Mouse (Mus musculus): ENCODE results near the gene Mog. TPM values are rescaled to one million over a fixed set of nuclear protein-coding genes. Genes with fewer than 3 reads are reported as not detected.
A peak's percentile ranks its signal among the peaks of the same experiment; 100 is the strongest.

The Mog gene
- polyA plus RNA-seq, 1 experiment from 2014 or later, result 0.10 TPM

DNA sequence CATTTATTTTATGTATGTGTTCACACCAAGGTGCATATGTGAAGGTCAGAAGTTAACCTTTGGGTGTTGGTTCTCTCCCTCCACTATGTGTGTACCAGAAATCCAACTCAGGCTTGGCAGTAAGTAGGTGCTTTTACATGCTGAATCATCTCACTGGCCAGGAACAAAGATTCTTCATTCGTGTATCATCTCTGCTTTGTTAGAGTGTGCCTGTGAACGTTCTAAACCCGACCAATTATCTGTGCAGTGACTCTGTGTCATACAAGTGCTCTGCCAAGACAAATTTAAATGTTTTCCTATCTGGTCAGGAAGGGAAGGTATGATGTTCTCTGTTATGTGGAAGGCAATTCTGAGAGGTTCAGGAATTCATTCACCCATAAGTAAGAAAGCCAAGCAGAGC lies 38.2 kb upstream of the Mog start:
- CTCF ChIA-PET, result interaction anchor here (0.9 to 2.4 kb wide), 5 partner anchors 8 to 169 kb away, joined by 3 to 9 read pairs (median 3); no protein-coding TSS in a partner anchor
- no peak for TF ChIP-seq CTCF (IDR thresholded peaks at IDR 0.05)
- DNase-seq (ENCODE audit: low read depth, low spot score) (no peak), ATAC-seq (peak; percentile 71)
- POLR2A ChIA-PET, result interaction anchor here (1.1 to 2.1 kb wide), 2 partner anchors 8 to 16 kb away, joined by 4 to 5 read pairs; partner anchors contain the start of gene Gabbr1
- no peaks in the 10 kb centered on the region for H3K27me3 ChIP-seq
- in situ Hi-C loops (cut with MboI; ENCODE audit: low pct_unique_long_range_greater_than_20kb), result loop anchor here (25.0 kb wide), 1 partner anchor 799 kb away; the partner anchor contains the start of genes Rpp21 and Trim39

DNA sequence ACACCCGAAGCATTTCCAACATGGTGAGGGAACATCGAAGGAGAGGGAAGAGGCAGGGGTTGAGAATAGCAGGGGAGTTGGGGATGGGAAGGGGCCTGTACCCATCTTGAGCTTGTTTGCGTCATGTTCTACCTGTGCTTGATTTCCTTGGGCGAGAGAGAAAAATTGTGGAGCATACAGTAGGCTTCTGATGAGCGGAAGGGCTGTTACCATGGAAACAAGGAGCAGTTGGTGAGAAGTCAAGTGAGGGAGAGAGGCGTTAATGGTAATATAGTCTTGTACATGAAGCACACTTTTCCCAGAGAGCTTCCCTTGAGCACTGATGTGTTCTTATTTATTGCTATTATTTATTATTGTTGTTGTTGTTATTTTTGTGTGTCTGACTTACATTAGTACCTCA lies 33.8 kb upstream of the Mog start:
- no peak for TF ChIP-seq CTCF (IDR thresholded peaks at IDR 0.05)
- CTCF ChIA-PET, result interaction anchor here (1.3 kb wide), 1 partner anchor 12 kb away, joined by 3 read pairs; no protein-coding TSS in a partner anchor
- in situ Hi-C loops (cut with MboI; ENCODE audit: low pct_unique_long_range_greater_than_20kb), result loop anchor here (25.0 kb wide), 1 partner anchor 795 kb away; the partner anchor contains the start of genes Rpp21 and Trim39
- POLR2A ChIA-PET, result no interaction called here
- ATAC-seq, result no peak
- DNase-seq (ENCODE audit: low read depth, low spot score), result no peak
- H3K27me3 ChIP-seq, result no peaks in the 10 kb centered on the region

DNA sequence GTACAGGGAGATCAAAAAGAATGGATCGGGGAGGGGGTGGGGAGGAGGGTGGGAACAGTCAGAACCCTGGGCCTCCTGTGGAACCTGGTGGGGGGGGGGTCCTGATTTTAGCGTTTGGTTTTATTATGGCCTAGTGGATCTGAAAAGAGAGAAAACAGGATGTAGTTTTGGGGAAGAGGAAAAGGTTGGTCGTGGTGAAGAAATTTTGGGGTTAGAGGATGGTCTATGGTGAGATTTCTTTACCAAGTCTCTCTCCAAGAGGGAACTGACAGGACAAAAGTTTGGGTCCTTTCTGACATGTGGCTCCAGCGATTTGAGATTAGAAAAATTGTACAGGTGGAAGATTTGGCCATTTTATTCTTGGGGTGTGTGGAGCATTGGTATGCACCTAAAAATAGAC lies 28.5 kb upstream of the Mog start:
- no peaks in the 10 kb centered on the region for H3K27me3 ChIP-seq
- ATAC-seq (no peak), DNase-seq (ENCODE audit: low read depth, low spot score) (no peak)
- TF ChIP-seq CTCF (IDR thresholded peaks at IDR 0.05), result no peak
- ChIA-PET CTCF (interaction anchor here (1.0 kb wide), 1 partner anchor 159 kb away, joined by 3 read pairs; no protein-coding TSS in a partner anchor), POLR2A (no interaction called here)
- in situ Hi-C loops (cut with MboI; ENCODE audit: low pct_unique_long_range_greater_than_20kb), result loop anchor here (5.0 to 25.0 kb wide), 2 partner anchors 159 to 789 kb away; partner anchors contain the start of genes Rpp21, Trim39 and Trim40

DNA sequence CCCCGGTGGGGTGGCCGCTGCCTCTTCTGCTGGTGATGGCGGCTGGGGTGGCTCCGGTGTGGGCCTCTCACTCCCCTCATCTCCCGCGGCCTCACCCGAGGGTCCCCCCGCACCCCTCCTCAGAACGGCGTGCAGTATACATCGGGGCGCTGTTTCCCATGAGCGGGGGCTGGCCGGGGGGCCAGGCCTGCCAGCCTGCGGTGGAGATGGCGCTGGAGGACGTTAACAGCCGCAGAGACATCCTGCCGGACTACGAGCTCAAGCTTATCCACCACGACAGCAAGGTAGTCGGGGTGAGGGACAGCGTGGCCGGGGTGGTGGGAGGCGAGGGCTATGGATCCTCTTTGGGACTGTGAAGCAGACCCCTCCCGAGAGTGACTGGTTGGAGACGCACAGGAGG lies 27.7 kb upstream of the Mog start:
- H3K27me3 ChIP-seq, result no peaks in the 10 kb centered on the region
- TF ChIP-seq CTCF (IDR thresholded peaks at IDR 0.05), result no peak
- CTCF ChIA-PET, result interaction anchor here (1.0 kb wide), 1 partner anchor 158 kb away, joined by 3 read pairs; no protein-coding TSS in a partner anchor
- in situ Hi-C loops (cut with MboI; ENCODE audit: low pct_unique_long_range_greater_than_20kb), result loop anchor here (5.0 to 25.0 kb wide), 2 partner anchors 159 to 789 kb away; partner anchors contain the start of genes Rpp21, Trim39 and Trim40
- DNase-seq (ENCODE audit: low read depth, low spot score) (no peak), ATAC-seq (no peak)
- POLR2A ChIA-PET, result no interaction called here

DNA sequence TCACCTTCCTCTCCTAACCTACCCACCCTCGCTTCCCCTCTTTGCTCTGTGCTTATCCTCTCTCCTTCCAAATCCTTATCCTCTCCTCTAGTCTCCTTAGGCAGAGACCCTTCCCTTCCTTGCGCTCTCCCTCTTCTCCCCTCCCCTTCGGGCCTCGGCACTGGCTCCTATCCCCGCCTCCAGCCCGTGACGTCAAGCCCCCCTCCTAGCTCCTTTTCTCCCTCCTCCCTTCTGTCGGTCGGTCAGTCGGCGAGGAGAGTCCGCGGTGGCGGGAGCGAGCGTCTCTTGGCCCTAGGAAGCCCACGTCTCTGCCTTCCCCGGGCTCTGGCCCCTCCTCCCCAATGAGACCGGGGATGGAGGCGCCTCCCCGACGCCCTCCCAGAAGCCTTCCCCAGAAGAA lies 27.2 kb upstream of the Mog start:
- CTCF ChIA-PET, result no interaction called here
- in situ Hi-C loops (cut with MboI; ENCODE audit: low pct_unique_long_range_greater_than_20kb), result loop anchor here (5.0 to 25.0 kb wide), 2 partner anchors 158 to 788 kb away; partner anchors contain the start of genes Rpp21, Trim39 and Trim40
- ATAC-seq, result no peak

DNA sequence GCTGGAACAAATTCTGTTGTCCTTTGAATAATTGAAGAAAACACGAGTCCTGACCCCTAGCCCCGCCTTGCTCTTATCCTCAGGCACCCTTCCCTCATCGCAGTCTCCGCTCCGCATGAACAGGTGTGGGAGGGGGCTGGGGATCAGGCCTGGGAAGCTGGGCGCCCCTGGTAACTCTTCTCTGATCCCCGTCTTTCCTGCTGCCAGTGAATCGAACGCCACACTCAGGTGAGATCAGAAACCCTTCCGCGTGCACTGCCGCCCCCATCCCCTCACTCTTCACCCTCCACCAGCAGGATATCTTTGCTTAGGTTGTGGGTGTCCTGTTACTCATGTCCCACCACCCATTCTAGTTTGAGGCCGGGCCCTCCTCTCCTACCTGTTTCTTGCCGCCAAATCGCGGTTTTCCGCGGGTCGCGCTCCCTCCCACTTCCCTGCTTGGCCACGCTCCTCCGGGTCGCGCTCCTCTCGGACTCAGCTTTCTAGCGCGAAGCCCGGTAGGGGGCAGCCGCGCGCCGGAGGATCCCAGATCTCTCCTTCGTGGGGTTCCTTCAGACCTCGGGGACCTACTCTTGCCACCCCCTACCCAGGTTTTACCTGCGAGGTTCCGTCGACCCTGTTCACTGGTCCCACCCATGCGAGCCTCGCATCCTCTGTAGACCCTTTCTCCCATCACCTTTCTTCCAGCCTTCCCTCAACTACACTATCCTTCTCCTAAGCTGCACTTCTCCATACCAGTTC lies 26.5 kb upstream of the Mog start:
- DNase-seq (ENCODE audit: low read depth, low spot score), result no peak
- no peaks in the 10 kb centered on the region for H3K27me3 ChIP-seq
- ATAC-seq, result no peak
- ChIA-PET POLR2A (no interaction called here), CTCF (interaction anchor here (1.5 to 1.9 kb wide), 3 partner anchors 11 to 135 kb away, joined by 4 to 13 read pairs (median 5); partner anchors contain the start of gene Zfp57)
- in situ Hi-C loops (cut with MboI; ENCODE audit: low pct_unique_long_range_greater_than_20kb), result loop anchor here (5.0 to 25.0 kb wide), 3 partner anchors 92 to 787 kb away; partner anchors contain the start of genes Rpp21, Trim39, Trim40 and Znrd1
- TF ChIP-seq CTCF (IDR thresholded peaks at IDR 0.05), result no peak

More for the DNA sequence above, 27.2 kb upstream of the Mog start:
- TF ChIP-seq CTCF (IDR thresholded peaks at IDR 0.05), result no peak
- POLR2A ChIA-PET, result no interaction called here
- H3K27me3 ChIP-seq, result no peaks in the 10 kb centered on the region
- no peak for DNase-seq (ENCODE audit: low read depth, low spot score)

DNA sequence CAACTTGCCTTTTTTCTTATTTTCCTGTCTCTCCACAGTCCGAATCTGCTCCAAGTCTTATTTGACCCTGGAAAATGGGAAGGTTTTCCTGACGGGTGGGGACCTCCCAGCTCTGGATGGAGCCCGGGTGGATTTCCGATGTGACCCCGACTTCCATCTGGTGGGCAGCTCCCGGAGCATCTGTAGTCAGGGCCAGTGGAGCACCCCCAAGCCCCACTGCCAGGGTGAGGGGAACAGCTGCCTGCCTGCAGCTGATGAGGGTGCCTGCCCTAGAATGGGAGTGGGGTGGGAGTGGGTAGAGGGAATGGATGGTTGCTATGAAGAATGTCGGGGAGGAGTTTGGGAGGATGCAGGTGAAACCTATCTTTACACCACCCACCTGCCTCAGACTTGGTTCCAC lies 25.2 kb upstream of the Mog start:
- DNase-seq (ENCODE audit: low read depth, low spot score) (no peak), ATAC-seq (no peak)
- H3K27me3 ChIP-seq, result no peaks in the 10 kb centered on the region
- CTCF ChIA-PET, result interaction anchor here (1.2 to 1.9 kb wide), 6 partner anchors 12 to 236 kb away, joined by 3 to 13 read pairs (median 4); partner anchors contain the start of gene H2-M10.6
- POLR2A ChIA-PET, result no interaction called here
- in situ Hi-C loops (cut with MboI; ENCODE audit: low pct_unique_long_range_greater_than_20kb), result loop anchor here (5.0 kb wide), 1 partner anchor 91 kb away; the partner anchor contains the start of genes Znrd1 and Znrd1as
- TF ChIP-seq CTCF (IDR thresholded peaks at IDR 0.05), result no peak

DNA sequence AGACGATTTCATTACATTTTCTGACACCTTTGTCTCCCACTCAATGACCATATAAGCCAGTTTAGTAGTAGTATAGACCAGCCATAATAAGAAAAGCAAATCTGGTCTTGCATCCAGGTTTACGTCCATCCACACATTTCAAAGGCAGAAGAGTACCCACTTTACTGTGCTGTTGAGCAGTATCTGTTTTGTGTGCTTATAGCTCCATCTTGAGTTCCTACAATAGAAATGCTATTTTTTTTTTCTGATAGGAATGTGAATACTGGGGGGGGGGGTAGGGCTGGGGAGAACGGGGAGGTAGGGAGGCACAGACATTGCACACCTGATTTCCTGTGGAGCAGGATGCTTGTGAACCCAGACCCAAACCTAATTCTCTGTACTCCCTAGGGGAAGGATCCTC lies 24.8 kb upstream of the Mog start:
- no peaks in the 10 kb centered on the region for H3K27me3 ChIP-seq
- in situ Hi-C loops (cut with MboI; ENCODE audit: low pct_unique_long_range_greater_than_20kb), result loop anchor here (5.0 kb wide), 1 partner anchor 91 kb away; the partner anchor contains the start of genes Znrd1 and Znrd1as
- ATAC-seq (no peak), DNase-seq (ENCODE audit: low read depth, low spot score) (no peak)
- POLR2A ChIA-PET, result no interaction called here
- TF ChIP-seq CTCF (IDR thresholded peaks at IDR 0.05), result no peak
- CTCF ChIA-PET, result interaction anchor here (1.2 to 1.9 kb wide), 6 partner anchors 12 to 236 kb away, joined by 3 to 13 read pairs (median 4); partner anchors contain the start of gene H2-M10.6

DNA sequence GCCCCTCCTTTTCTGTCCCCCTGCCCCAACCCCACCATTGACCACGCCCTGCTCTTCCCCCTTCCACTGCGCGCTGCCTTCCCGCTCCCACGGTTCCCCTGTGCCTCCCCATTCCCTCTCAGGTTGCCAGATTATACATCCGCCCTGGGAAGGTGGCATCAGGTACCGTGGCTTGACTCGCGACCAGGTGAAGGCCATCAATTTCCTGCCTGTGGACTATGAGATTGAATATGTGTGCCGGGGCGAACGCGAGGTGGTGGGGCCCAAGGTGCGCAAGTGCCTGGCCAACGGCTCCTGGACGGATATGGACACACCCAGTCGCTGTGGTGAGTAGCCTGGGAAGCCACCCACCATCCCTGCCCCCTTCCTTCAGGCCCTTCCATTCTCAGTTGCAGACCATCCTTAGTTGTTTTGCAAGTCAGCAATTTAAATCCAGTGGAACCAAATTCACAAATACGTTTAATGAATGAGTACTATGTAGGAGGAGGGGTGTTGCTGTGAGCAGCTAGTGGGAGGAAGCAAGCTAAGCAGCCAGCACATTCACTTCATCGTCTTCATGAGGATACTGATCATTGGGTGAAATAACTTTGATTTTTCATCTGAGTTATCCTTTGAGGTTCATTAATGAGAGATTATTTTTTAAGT lies 24.3 kb upstream of the Mog start:
- in situ Hi-C loops (cut with MboI; ENCODE audit: low pct_unique_long_range_greater_than_20kb), result loop anchor here (5.0 kb wide), 1 partner anchor 90 kb away; the partner anchor contains the start of genes Znrd1 and Znrd1as

More for the DNA sequence above, 24.3 kb upstream of the Mog start:
- no peak for DNase-seq (ENCODE audit: low read depth, low spot score)
- no peak for ATAC-seq
- POLR2A ChIA-PET, result no interaction called here
- no peak for TF ChIP-seq CTCF (IDR thresholded peaks at IDR 0.05)
- no peaks in the 10 kb centered on the region for H3K27me3 ChIP-seq
- CTCF ChIA-PET, result interaction anchor here (1.2 to 1.9 kb wide), 7 partner anchors 13 to 235 kb away, joined by 3 to 13 read pairs (median 4); partner anchors contain the start of gene H2-M10.6
